Mouse (Mus musculus) thymus, adult 2 months (tissue): ENCODE results near the gene Vac14.

Experiments
- CTCF ChIP-seq: fragments of 200-500 bp; IDR thresholded peaks from 2 replicates; pipeline ENCODE4 v1.5.1; 2012; ENCODE audit warnings: mild to moderate bottlenecking, control low read depth, low read length, moderate library complexity, borderline replicate concordance; ENCODE audit not compliant: control insufficient read depth, poor library complexity, insufficient read depth; ENCODE audit errors: extremely low read depth
- POLR2A ChIP-seq: fragments of 200-500 bp; IDR thresholded peaks from 2 replicates; pipeline ENCODE4 v1.6.1; 2012; ENCODE audit warnings: mild to moderate bottlenecking, low read length, control low read depth, moderate library complexity; ENCODE audit not compliant: control insufficient read depth, poor library complexity, insufficient read depth; ENCODE audit errors: extremely low read depth

DNA sequence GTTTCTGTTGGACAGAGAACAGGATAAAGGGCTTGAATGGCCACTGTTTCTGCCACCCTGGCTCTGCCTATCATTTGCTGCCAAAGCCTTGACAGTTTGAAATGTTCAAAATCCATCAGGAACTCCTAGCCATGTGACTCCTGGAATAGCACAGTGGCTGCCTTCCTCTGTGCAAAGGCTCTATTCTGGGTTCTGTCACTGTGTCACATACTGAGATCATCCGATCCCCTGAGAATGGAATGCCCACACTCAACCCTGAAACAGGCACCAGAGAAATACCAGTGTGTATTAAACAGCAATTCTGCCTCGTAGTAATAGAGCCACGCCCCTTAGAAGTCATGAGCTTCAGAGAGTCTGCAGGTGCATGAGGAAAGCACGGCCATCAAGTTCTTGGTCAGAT lies 33.5 kb downstream of the Vac14 start:
- TF ChIP-seq CTCF (no peak), POLR2A (no peak)
